Mouse (Mus musculus) forebrain, embryonic 10.5 days (tissue): ENCODE measurements around the gene Zfpl1. TPM values are rescaled to one million over a fixed set of nuclear protein-coding genes. Genes with fewer than 3 reads are reported as not detected.

Source experiments
- DNase-seq: peaks from one replicate; pipeline ENCODE4 v3.0.0-alpha.2; 2017; ENCODE audit warnings: low spot score; ENCODE audit errors: extremely low spot score
- H3K27ac ChIP-seq: fragments of 300-500 bp; sonication (generic); 2 replicates; pipeline ENCODE4 v1.5.1; 2016; ENCODE audit warnings: mild to moderate bottlenecking
- H3K27me3 ChIP-seq: fragments of 300-500 bp; sonication (generic); 2 replicates; pipeline ENCODE4 v1.6.1; 2016; ENCODE audit warnings: mild to moderate bottlenecking; ENCODE audit not compliant: poor library complexity, severe bottlenecking
- H3K36me3 ChIP-seq: fragments of 300-500 bp; sonication (generic); replicated peaks from 2 replicates; pipeline ENCODE4 v1.6.1; 2016; ENCODE audit warnings: mild to moderate bottlenecking, moderate library complexity
- H3K4me1 ChIP-seq: fragments of 300-500 bp; sonication (generic); 2 replicates; pipeline ENCODE4 v1.6.1; 2016
- H3K4me3 ChIP-seq: fragments of 300-500 bp; sonication (generic); 2 replicates; pipeline ENCODE4 v1.5.1; 2016; ENCODE audit warnings: mild to moderate bottlenecking, moderate library complexity
- H3K9me3 ChIP-seq: fragments of 300-500 bp; sonication (generic); 2 replicates; pipeline ENCODE4 v1.6.1; 2016; ENCODE audit warnings: mild to moderate bottlenecking, moderate library complexity
- WGBS: fragments of 180-500 bp; shearing (Covaris S2); methylation state at CpG from one replicate; pipeline ENCODE4 v1.1.7; 2016; 5-methylcytosine and 5-hydroxymethylcytosine counted together
- polyA plus RNA-seq: library from polyadenylated mRNA; unstranded; fragments of >200 nt; fragmentation: Nextera tagmentation; extraction: Ambion mirVana; gene quantifications from 2 replicates; pipeline ENCODE4 v1.2.1, GENCODE M21; 2016

Gene Zfpl1
- polyA plus RNA-seq, 1 experiment from 2014 or later, result 78.0 TPM

DNA sequence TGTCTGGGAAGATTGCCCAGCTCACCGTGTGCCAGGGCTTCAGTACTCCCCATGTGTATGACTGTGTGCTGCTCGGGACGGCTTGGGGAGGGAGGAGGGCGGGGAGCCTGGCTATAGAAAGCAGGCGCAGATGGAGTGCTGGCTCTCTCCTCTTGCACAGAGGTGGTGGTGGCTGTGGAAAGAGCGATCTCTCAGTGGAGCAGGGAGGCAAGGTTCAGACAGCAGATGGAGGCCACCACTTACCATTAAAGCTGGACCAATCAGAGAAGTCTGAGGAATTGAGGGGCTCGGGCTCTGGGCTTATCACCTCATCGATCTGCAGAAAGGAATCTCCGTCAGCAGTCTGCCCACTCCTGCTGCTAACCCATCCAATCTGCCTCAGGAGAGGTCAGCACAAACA, 2.6 kb downstream of the Zfpl1 start, which contains the start of gene Gm28374:
TSS of gene Gm28374 (minus strand) at position 101 of the 400 bp plus-strand sequence.
- Histone ChIP-seq H3K9me3 (no peaks in the 10 kb centered on the region), H3K27me3 (no peaks in the 10 kb centered on the region), H3K4me3 (peak within 1 kb of the TSS; percentile 10; the same call in 1 of the 2 replicates), H3K27ac (no peak within 1 kb of the TSS), H3K4me1 (peaks cover 32% of the 10 kb centered on the region), H3K36me3 (peaks cover 47% of the 10 kb centered on the region)
- WGBS, result 91% methylated on average over 9 of the region's 9 CpGs
- DNase-seq, result no peak

DNA sequence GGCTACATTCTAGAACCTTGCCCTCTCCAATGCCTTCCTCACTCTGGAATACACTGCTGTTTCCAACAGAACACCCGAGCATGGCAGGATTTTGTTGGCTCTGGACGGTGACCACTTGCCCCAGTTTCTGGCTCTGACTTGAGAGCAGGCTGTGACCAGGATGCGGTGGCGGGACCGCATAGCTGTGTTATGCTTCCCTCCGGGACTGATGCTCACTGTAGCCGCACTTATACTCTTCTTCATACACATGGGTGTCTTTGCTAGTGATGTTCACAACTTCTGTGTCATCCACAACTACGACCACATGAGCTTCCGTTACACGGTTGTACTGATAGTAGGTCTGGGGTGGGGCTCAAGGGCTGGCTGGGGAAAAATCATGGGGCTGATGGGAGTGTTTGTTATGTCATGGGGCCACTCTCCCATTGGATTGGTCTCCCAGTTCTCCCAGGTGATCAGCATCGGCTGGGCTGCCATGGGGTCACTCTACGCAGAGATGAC, 4.7 kb downstream of the Zfpl1 start, which contains the start of gene Tmem262:
TSS of gene Tmem262 (plus strand) at position 51 of the 498 bp plus-strand sequence.
- Histone ChIP-seq H3K4me3 (no peak within 1 kb of the TSS), H3K27ac (no peak within 1 kb of the TSS), H3K36me3 (peaks cover 39% of the 10 kb centered on the region), H3K27me3 (no peaks in the 10 kb centered on the region), H3K4me1 (peaks cover 31% of the 10 kb centered on the region), H3K9me3 (no peaks in the 10 kb centered on the region)
- no peak for DNase-seq
- 95% methylated on average over 12 of the region's 12 CpGs for WGBS

DNA sequence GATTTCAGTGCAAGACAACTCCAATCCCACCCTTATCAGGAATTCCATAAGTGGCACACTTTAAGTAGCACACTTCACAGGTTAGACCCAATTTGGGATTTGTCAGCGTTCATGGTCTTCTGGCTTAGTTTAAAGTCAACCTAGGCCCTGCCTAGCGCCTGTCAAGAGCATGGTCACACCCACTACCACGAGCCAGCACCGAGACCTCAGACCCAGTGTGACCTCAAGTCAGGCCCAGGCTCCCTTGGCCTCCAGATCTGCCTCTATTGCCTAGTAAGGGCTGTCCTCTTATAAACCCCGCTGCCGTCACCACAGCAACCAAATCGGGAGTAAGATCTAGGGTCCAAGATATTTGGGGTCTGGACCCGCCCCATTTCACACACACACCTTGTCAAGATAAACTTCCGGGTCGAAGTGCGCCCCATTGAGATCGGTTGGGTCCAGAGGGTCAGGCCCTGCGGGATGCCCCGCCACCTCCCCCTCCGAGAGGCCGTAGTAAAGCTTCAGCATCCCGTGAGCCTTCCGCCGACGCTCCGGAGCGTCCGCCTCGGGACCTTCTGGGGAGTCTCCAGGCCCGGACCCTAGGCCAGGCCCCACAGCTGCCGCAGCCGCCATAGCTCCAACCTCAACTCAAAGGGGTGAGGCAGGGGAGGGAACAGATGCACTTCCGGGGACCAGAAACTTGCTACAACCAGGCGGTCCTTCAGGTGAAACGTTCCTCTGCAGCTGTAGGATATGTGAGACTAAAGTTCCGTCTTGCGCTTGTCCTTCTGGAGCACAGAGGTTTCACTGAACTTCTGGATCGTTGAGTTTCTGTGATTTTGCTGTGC, 8.0 kb downstream of the Zfpl1 start, which contains the start of gene Vps51:
TSS of gene Vps51 (minus strand) at position 668 of the 830 bp plus-strand sequence.
- peak within 1 kb of the TSS; percentile 76 for H3K4me3 ChIP-seq
- peaks cover 18% of the 10 kb centered on the region for H3K4me1 ChIP-seq
- peaks cover 50% of the 10 kb centered on the region for H3K36me3 ChIP-seq
- DNase-seq, result peak; percentile 83
- 2% methylated on average over 33 of the region's 33 CpGs for WGBS
- H3K27ac ChIP-seq, result peak within 1 kb of the TSS; percentile 94
- no peaks in the 10 kb centered on the region for H3K27me3 ChIP-seq
- H3K9me3 ChIP-seq, result no peaks in the 10 kb centered on the region

DNA sequence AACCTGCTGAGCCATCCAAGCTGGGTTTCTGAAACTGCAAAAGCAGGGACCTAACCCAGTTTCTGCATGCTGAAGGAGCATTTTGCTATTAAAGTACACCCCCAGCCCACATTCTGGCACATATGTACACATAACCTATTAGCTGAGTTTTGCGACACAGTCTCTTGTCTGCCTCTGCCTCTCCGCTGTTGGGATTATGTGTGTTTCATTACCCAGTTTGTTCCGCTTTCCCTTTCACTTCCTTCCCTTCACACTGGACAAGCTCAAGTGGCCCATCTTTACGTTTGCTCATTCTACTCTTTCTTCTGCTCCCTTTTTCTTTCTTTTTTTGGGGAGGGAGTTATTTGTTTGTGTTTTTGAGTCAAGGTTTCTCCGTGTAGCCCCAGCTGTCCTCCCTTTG, 10.9 kb downstream of the Zfpl1 start:
- no peak overlapping the region for H3K27ac ChIP-seq
- DNase-seq, result no peak
- peaks cover 20% of the 10 kb centered on the region for H3K4me1 ChIP-seq
- no peak overlapping the region for H3K4me3 ChIP-seq
- H3K36me3 ChIP-seq, result peaks cover 57% of the 10 kb centered on the region
- 0 out of 2 replicates have a peak, but pooled peaks cover 1% of the 10 kb centered on the region for H3K27me3 ChIP-seq
- 86% methylated on average over 5 of the region's 5 CpGs for WGBS
- H3K9me3 ChIP-seq, result no peaks in the 10 kb centered on the region

DNA sequence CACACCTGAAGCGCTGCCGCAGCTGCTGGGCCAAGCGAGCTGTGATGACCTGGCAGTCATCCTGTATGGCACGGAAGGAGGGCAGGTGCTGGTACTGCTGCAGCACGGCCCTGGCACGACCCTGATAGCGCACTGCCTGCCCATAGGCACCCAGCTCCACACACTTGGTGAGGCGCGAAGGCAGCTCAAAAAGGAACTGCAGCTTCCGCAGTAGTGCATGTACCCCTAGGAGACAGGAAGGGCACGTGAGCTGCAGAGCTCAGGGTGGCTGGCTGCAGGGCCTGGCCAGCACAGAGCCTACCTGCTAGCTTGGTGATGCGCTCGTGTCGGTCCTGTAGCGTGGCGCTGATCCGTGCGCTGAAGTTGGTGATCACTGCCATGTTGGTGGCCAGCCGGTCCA, 13.5 kb downstream of the Zfpl1 start:
- peaks cover 32% of the 10 kb centered on the region for H3K4me1 ChIP-seq
- 0 out of 2 replicates have a peak, but pooled peaks cover 3% of the 10 kb centered on the region for H3K27me3 ChIP-seq
- no peaks in the 10 kb centered on the region for H3K9me3 ChIP-seq
- peaks cover 63% of the 10 kb centered on the region for H3K36me3 ChIP-seq
- DNase-seq, result no peak
- H3K27ac ChIP-seq, result no peak overlapping the region
- WGBS, result 93% methylated on average over 19 of the region's 19 CpGs
- no peak overlapping the region for H3K4me3 ChIP-seq

DNA sequence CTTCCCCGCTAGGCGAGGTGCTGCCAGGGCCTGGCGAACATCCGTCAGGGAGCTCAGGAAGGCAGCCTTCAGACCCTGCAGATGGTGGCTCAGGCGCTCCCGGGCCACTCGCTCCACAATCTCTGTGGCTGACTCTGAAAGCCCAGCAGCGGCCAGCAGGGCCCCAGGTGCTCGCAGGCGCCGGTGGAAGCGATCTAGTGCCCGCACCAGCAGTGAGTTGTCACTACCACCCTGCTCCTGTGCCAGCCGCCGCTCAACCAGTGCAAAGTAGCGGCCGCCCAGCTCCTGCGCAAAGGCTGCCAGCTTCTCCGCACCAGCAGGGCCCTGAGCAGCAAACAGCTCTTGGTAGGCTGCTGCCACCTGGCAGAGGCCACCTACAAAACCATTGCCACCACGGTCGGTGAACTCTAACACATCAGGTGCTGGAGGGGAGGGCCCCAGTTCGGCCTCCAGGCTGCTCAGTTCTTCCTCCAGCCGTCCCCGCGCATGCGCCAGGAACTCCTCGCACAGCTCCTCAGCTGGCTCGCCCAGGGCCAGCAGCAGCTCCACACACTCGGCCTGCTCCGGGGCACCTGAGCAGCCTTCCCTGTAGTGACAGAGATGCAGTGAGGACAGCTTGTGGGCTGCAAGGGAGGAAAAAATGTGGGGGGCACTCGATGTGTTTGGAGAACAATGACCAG, 14.0 kb downstream of the Zfpl1 start:
- Histone ChIP-seq H3K27ac (no peak overlapping the region), H3K36me3 (peaks cover 63% of the 10 kb centered on the region), H3K27me3 (0 out of 2 replicates have a peak, but pooled peaks cover 3% of the 10 kb centered on the region), H3K4me3 (peak overlapping the region; percentile 5; the same call in 1 of the 2 replicates), H3K9me3 (no peaks in the 10 kb centered on the region), H3K4me1 (peaks cover 32% of the 10 kb centered on the region)
- no peak for DNase-seq
- 96% methylated on average over 31 of the region's 31 CpGs for WGBS

DNA sequence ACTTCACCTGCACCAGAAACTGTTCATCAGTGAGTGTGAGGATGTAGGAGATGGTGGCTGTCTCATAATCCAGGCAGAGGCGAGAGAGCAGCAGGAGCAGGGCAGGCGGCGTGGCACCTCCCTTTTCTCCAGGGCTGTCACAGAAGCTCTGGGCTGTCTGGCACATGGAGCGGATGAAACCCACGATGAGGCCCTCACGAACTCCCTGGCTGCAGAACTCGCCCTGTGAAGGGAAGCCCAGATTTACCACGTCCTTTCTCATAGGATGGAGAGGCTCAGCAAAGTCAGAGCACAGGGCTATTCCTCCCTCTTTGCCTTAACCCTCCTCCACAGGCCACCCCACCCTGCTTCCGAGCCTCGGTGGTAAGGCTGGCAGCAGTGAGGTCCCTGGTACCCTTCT, 14.9 kb downstream of the Zfpl1 start:
- peaks cover 56% of the 10 kb centered on the region for H3K36me3 ChIP-seq
- 92% methylated on average over 10 of the region's 10 CpGs for WGBS

DNA sequence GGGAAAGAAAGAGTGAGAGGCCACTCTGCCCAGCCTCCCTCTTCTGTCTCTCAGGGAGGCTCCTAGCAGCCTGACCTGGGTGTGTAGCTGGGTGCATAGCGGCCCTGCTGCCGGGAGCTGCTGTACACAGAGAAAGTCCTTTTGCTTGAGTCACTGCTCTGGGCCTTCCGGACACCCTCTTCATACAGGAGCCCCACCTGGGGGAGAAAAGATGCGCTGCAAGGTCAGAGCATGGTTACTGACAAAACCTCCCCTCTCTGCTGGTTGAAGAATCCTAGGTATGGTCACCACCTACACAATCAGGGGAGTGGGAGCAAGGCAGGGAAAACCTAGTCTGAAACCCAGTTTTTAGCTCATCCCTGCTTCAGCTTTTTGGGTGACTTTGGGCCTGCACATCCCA, 15.8 kb downstream of the Zfpl1 start:
- peaks cover 52% of the 10 kb centered on the region for H3K36me3 ChIP-seq
- H3K27ac ChIP-seq, result 0 out of 2 replicates have a peak overlapping the region, but pooled peaks have one; percentile 30
- 79% methylated on average over 4 of the region's 4 CpGs for WGBS
- H3K9me3 ChIP-seq, result no peaks in the 10 kb centered on the region
- H3K27me3 ChIP-seq, result 0 out of 2 replicates have a peak, but pooled peaks cover 3% of the 10 kb centered on the region
- H3K4me3 ChIP-seq, result peak overlapping the region; percentile 12; the same call in 1 of the 2 replicates
- DNase-seq, result no peak
- H3K4me1 ChIP-seq, result peaks cover 34% of the 10 kb centered on the region

More for the DNA sequence above, 14.9 kb downstream of the Zfpl1 start:
- Histone ChIP-seq H3K4me1 (peaks cover 34% of the 10 kb centered on the region), H3K27me3 (0 out of 2 replicates have a peak, but pooled peaks cover 3% of the 10 kb centered on the region), H3K9me3 (no peaks in the 10 kb centered on the region), H3K4me3 (no peak overlapping the region), H3K27ac (no peak overlapping the region)
- no peak for DNase-seq

DNA sequence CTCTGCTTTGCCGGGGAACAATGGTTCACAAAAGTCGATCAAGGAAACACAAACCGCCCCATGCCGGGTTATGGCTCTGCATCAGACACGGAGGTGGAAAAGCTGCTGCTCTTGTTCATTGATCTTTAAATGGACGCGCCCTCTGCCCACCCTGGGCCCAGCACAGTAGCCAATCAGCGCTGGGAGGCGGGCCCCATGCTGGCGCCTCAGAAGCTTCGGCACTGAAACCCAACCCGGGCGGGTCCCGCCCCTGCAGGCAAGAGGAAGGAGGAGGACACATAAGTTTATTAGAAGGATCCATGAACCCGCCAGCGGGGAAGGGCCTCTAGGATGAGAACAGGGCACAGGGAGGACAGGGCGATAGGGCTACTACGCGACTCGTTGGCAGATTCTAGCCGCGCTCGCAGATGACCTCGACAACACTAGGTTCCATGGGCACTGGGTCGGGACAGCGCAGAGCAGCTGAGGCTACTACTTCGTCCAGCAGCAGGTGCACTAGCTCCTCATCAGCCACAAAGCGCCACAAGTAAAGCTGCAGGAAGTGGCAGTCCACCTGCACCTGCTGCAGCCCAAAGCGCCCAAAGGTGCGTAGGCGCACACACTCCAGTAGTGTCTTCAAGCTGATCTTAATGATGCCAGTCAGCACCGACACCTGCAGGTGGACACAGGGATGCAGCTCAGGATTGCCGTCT, 16.9 kb downstream of the Zfpl1 start, which contains the start of gene Tm7sf2:
TSS of gene Tm7sf2 (minus strand) at position 650 of the 692 bp plus-strand sequence.
- Histone ChIP-seq H3K27ac (peak within 1 kb of the TSS; percentile 89), H3K27me3 (0 out of 2 replicates have a peak, but pooled peaks cover 3% of the 10 kb centered on the region), H3K4me1 (peaks cover 38% of the 10 kb centered on the region), H3K9me3 (no peaks in the 10 kb centered on the region), H3K4me3 (peak within 1 kb of the TSS; percentile 70), H3K36me3 (peaks cover 53% of the 10 kb centered on the region)
- WGBS, result 8% methylated on average over 33 of the region's 33 CpGs
- peak; percentile 92 for DNase-seq

DNA sequence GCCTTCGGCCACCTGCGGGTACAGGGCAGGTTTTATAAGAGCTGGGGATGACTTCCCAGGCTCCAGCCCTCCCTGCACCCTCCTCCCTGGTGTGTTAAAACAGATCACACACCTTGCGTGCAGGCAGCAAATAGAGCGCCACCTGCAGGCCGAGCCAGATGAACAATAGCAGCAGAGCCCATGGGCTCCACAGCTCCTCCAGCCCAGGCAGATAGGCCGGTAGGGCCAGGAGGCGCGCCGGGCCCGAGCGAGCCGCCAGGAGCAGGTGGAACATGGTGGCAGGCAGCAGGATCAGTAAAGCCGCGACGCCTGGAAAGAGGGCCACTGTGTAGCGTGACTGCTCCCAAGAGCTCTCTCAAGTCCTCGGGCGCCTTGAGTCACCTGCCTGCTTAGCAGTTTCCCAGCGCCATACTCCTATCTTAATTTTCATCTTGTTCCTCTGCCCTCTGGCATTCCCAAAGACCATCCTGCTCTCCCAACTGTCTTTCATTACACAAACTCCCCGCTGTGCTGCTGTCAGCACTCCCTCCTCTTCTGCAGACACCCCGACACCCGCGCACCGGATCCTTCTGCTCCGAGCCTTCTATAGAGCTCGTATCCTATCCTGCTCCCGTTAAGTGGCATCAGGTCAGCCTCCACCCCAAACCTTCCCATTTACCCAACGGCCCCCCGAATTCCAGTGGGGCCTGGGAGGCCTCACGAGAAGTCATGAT, 17.6 kb downstream of the Zfpl1 start:
- H3K36me3 ChIP-seq, result peaks cover 51% of the 10 kb centered on the region
- peaks cover 45% of the 10 kb centered on the region for H3K4me1 ChIP-seq
- 0 out of 2 replicates have a peak, but pooled peaks cover 3% of the 10 kb centered on the region for H3K27me3 ChIP-seq
- DNase-seq, result peak; percentile 86
- WGBS, result under 1% methylated on average over 30 of the region's 30 CpGs
- H3K27ac ChIP-seq, result peak overlapping the region; percentile 89
- peak overlapping the region; percentile 70 for H3K4me3 ChIP-seq
- no peaks in the 10 kb centered on the region for H3K9me3 ChIP-seq

DNA sequence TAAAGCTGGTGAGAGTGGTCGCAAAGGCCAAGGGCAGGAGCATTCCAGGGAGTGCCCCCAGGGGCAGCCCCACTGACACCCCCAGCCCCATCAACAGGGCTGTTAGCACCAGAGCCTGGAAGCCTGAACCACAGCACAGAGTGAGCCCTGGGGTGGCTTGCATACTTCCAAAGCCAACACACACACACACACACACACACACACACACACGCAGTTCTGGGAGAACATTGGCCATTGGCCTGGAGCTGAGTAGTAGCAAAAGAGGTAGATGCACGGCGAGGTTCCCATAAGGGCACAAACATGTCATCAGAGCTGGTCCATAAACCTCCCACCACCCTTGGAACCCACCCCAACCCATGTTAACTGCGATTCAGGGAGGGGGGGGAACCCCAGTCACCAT, 18.2 kb downstream of the Zfpl1 start:
- WGBS, result 46% methylated on average over 5 of the region's 5 CpGs
- Histone ChIP-seq H3K27me3 (0 out of 2 replicates have a peak, but pooled peaks cover 3% of the 10 kb centered on the region), H3K36me3 (peaks cover 48% of the 10 kb centered on the region), H3K9me3 (no peaks in the 10 kb centered on the region), H3K4me3 (peak overlapping the region; percentile 70), H3K4me1 (peaks cover 51% of the 10 kb centered on the region), H3K27ac (peak overlapping the region; percentile 89)
- DNase-seq, result no peak
